In the genomic region with DNA sequence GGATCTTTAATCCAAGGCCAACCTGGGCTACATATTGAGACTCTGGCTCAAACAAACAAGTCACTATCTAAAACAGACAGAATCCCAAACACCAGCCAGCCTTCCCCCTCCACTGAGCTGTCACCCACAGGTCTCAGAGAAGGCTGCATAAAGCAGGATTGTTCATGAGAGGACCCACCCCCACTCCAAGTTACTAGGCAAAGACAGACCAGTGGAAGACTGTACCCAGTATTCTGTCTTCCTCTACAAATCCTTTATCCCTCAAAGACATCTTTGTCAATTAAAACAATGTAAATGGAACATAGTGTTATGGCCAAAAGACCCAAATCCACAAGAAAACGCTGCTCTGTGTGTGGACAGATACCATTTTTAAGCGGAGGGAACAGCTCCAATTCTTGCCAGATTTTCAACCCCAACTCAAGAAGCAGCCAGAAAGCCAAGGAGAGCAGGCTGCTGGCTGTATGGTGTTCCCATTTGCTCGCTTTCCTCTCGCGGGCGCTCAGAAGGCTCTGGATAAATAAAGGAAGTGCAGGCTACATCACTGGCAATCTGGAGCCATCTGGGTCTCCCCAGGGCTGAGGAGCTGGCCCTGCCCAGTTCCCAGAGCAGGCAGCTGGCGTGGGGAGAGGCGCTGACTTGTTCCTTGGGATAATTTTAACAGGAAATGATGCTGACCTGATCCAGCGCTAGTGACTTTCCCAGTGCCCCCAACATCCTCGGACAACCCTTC, we compare ENCODE assay signal across 15 mouse cellular contexts. TPM values are rescaled to one million over a fixed set of nuclear protein-coding genes. Genes with fewer than 3 reads are reported as not detected.
DNase-seq lines count a peak whose midpoint lies in the region; ATAC-seq and TF ChIP-seq lines count a peak whose summit lies in the region.
"Had no signal": no experiment of that assay in that cellular context is flagged by ENCODE, and none has a peak within 500 bp of the region (broad histone marks: within the 10 kb centered on the region; RNA-seq: fewer than 3 reads in every experiment).

No protein-coding gene starts in this region.

- WGBS in forebrain, postnatal 0 days = 59% methylated on average over 10 of the region's 10 CpGs
- WGBS in forebrain, embryonic 16.5 days = 60% methylated on average over 10 of the region's 10 CpGs
- 46% methylated on average over 10 of the region's 10 CpGs for WGBS in small intestine, adult 2 months

- no peak for TF ChIP-seq CTCF in forebrain, postnatal 0 days (IDR thresholded peaks at IDR 0.05; ENCODE audit: low read depth)
- no peak for TF ChIP-seq CTCF in small intestine, adult 2 months (IDR thresholded peaks at IDR 0.05; ENCODE audit: extremely low read depth, insufficient read length, insufficient replicate concordance, low read depth, low read length)

- H3K36me3 ChIP-seq in forebrain, postnatal 0 days (ENCODE audit: insufficient read depth) = no peaks in the 10 kb centered on the region
- no peaks in the 10 kb centered on the region for H3K36me3 ChIP-seq in forebrain, embryonic 16.5 days (ENCODE audit: control insufficient read depth, insufficient read depth)
- no peaks in the 10 kb centered on the region for H3K36me3 ChIP-seq in small intestine, adult 2 months (ENCODE audit: control insufficient read depth, insufficient read depth, low read length)
- H3K36me3 ChIP-seq: embryonic facial prominence, embryonic 15.5 days; liver, embryonic 13.5 days; midbrain, embryonic 12.5 days had no signal

- no peak overlapping the region for H3K4me3 ChIP-seq in forebrain, postnatal 0 days (ENCODE audit: low read depth, low read length)
- no peak overlapping the region for H3K4me3 ChIP-seq in forebrain, embryonic 16.5 days (replicated peaks; ENCODE audit: low read length)
- H3K4me3 ChIP-seq in small intestine, adult 2 months (ENCODE audit: low read depth, low read length) = no peak overlapping the region
- H3K4me3 ChIP-seq: embryonic facial prominence, embryonic 15.5 days; liver, embryonic 13.5 days; midbrain, embryonic 12.5 days had no signal

- H3K9me3 ChIP-seq in forebrain, postnatal 0 days (ENCODE audit: low read length) = no peaks in the 10 kb centered on the region
- H3K9me3 ChIP-seq in forebrain, embryonic 16.5 days (ENCODE audit: control insufficient read depth, low read length) = no peaks in the 10 kb centered on the region
- H3K9me3 ChIP-seq: embryonic facial prominence, embryonic 15.5 days; liver, embryonic 13.5 days; midbrain, embryonic 12.5 days had no signal

- no peaks in the 10 kb centered on the region for H3K27me3 ChIP-seq in forebrain, postnatal 0 days (ENCODE audit: insufficient read depth, low read length)
- no peaks in the 10 kb centered on the region for H3K27me3 ChIP-seq in forebrain, embryonic 16.5 days (replicated peaks; ENCODE audit: control insufficient read depth, insufficient read depth, low read length)
- H3K27me3 ChIP-seq in small intestine, adult 2 months (ENCODE audit: control insufficient read depth, insufficient read depth, low read length) = no peaks in the 10 kb centered on the region
- H3K27me3 ChIP-seq: liver, embryonic 13.5 days; midbrain, embryonic 12.5 days had no signal

- no peak overlapping the region for H3K9ac ChIP-seq in forebrain, postnatal 0 days
- no peak overlapping the region for H3K9ac ChIP-seq in forebrain, embryonic 16.5 days (replicated peaks; ENCODE audit: low read depth, low read length)
- H3K9ac ChIP-seq: embryonic facial prominence, embryonic 15.5 days; liver, embryonic 13.5 days; midbrain, embryonic 12.5 days had no signal

- ATAC-seq in forebrain, postnatal 0 days = peak; percentile 86
- ATAC-seq in forebrain, embryonic 16.5 days = no peak
- ATAC-seq: hindbrain, embryonic 16.5 days had no signal

- no peak for TF ChIP-seq POLR2A in small intestine, adult 2 months (IDR thresholded peaks at IDR 0.05; ENCODE audit: low read depth, low read length)

- intact Hi-C loops in left cerebral cortex, postnatal 36 days (cut with DNase I) = no loop called here

- H3K4me1 ChIP-seq in forebrain, postnatal 0 days (ENCODE audit: insufficient read depth) = no peaks in the 10 kb centered on the region
- no peaks in the 10 kb centered on the region for H3K4me1 ChIP-seq in forebrain, embryonic 16.5 days (replicated peaks; ENCODE audit: control insufficient read depth, insufficient read depth, low read length)
- no peaks in the 10 kb centered on the region for H3K4me1 ChIP-seq in small intestine, adult 2 months (ENCODE audit: control insufficient read depth, insufficient read depth, insufficient read length, low read length)
- H3K4me1 ChIP-seq: liver, embryonic 13.5 days; midbrain, embryonic 12.5 days had no signal

- DNase-seq in forebrain, postnatal 0 days = peak; percentile 60
- peak; percentile 14 for DNase-seq in lung, postnatal 36 days
- DNase-seq in lung, adult 18-20 months = no peak
- peak; percentile 52 to 59 for DNase-seq in cerebellum, postnatal 36 days
- no peak for DNase-seq in thymus, adult 18-20 months
- DNase-seq in left cerebral cortex, postnatal 36 days (ENCODE audit: low spot score in 2 of 2) = no peak
- DNase-seq: B cell, adult 2 months; liver, embryonic 13.5 days; thymus, adult 2 months had no signal

- peak overlapping the region; percentile 21; the same call in 1 of the 2 replicates for H3K27ac ChIP-seq in forebrain, postnatal 0 days (ENCODE audit: low read depth, low read length)
- H3K27ac ChIP-seq in forebrain, embryonic 16.5 days (ENCODE audit: low read length) = no peak overlapping the region
- H3K27ac ChIP-seq in small intestine, adult 2 months (ENCODE audit: insufficient read depth, low read depth, low read length) = peak overlapping the region; percentile 5; the same call in 1 of the 2 replicates
- H3K27ac ChIP-seq: embryonic facial prominence, embryonic 15.5 days; liver, embryonic 13.5 days; midbrain, embryonic 12.5 days had no signal

- no peak overlapping the region for H3K4me2 ChIP-seq in forebrain, postnatal 0 days (ENCODE audit: low read depth)
- H3K4me2 ChIP-seq in forebrain, embryonic 16.5 days (ENCODE audit: low read length) = no peak overlapping the region
- H3K4me2 ChIP-seq: embryonic facial prominence, embryonic 15.5 days; liver, embryonic 13.5 days; midbrain, embryonic 12.5 days had no signal

RNA-seq across cellular contexts. Expression of gene Rab37, which starts 7.1 kb away (rescaled TPM):
- 0.38 and 0.57 TPM in 2 replicates for total RNA-seq in forebrain, postnatal 0 days (2014; rRNA removed)
- polyA plus RNA-seq in forebrain, postnatal 0 days (2015; fragmentation: Nextera tagmentation; extraction: Ambion mirVana) = 0.82 and 0.84 TPM in 2 replicates
- polyA plus RNA-seq in forebrain, embryonic 16.5 days (2015; fragmentation: Nextera tagmentation; extraction: Ambion mirVana) = 0.85 and 1.1 TPM in 2 replicates
- polyA plus RNA-seq in small intestine, adult 2 months (2012; rRNA removed) = 0.91 and 2.2 TPM in 2 replicates
- 1 to 10 TPM; 1.1 to 1.9 TPM for total RNA-seq in left cerebral cortex, postnatal 36 days (2021)

RNA-seq across cellular contexts. Expression of gene Cd300lf, which starts 35.4 kb away (rescaled TPM):
- 0.24 TPM in 1 of 2 replicates, not detected in the other for total RNA-seq in forebrain, postnatal 0 days (2014; rRNA removed)
- polyA plus RNA-seq in forebrain, postnatal 0 days (2015; fragmentation: Nextera tagmentation; extraction: Ambion mirVana) = 0.05 and 0.18 TPM in 2 replicates
- polyA plus RNA-seq in forebrain, embryonic 16.5 days (2015; fragmentation: Nextera tagmentation; extraction: Ambion mirVana) = 0.27 TPM in 1 of 2 replicates, not detected in the other
- polyA plus RNA-seq in small intestine, adult 2 months (2012; rRNA removed) = 3.9 and 6.9 TPM in 2 replicates
- under 1 TPM; 0.44 to 0.48 TPM for total RNA-seq in left cerebral cortex, postnatal 36 days (2021)

RNA-seq across cellular contexts. Expression of gene Cd300e, which starts 36.4 kb away (rescaled TPM):
- not detected in 2 replicates for total RNA-seq in forebrain, postnatal 0 days (2014; rRNA removed)
- 0.09 TPM in 1 of 2 replicates, not detected in the other for polyA plus RNA-seq in forebrain, postnatal 0 days (2015; fragmentation: Nextera tagmentation; extraction: Ambion mirVana)
- not detected in 2 replicates for polyA plus RNA-seq in forebrain, embryonic 16.5 days (2015; fragmentation: Nextera tagmentation; extraction: Ambion mirVana)
- polyA plus RNA-seq in small intestine, adult 2 months (2012; rRNA removed) = 0.22 and 0.52 TPM in 2 replicates
- total RNA-seq in left cerebral cortex, postnatal 36 days (2021) = not detected
- total RNA-seq: layer of hippocampus, postnatal 25 days had no signal
- polyA plus RNA-seq: midbrain, embryonic 12.5 days had no signal

RNA-seq across cellular contexts. Expression of gene Cd300ld3, which starts 50.2 kb away (rescaled TPM):
- total RNA-seq in forebrain, postnatal 0 days (2014; rRNA removed) = not detected in 2 replicates
- polyA plus RNA-seq in forebrain, postnatal 0 days (2015; fragmentation: Nextera tagmentation; extraction: Ambion mirVana) = not detected in 2 replicates
- polyA plus RNA-seq in forebrain, embryonic 16.5 days (2015; fragmentation: Nextera tagmentation; extraction: Ambion mirVana) = not detected in 2 replicates
- 1.1 TPM in 2 replicates for polyA plus RNA-seq in small intestine, adult 2 months (2012; rRNA removed)
- total RNA-seq in left cerebral cortex, postnatal 36 days (2021) = under 1 TPM; 0.72 to 0.75 TPM
- polyA plus RNA-seq: embryonic facial prominence, embryonic 15.5 days; hindbrain, embryonic 16.5 days; liver, embryonic 13.5 days; midbrain, embryonic 12.5 days had no signal

Comparison
In these comparisons a context has a peak if more than half of its experiments do, and no peak if none do; other contexts are left out.
1. DNase-seq: peak in forebrain, postnatal 0 days (single experiment), lung, postnatal 36 days (single experiment) and cerebellum, postnatal 36 days (2 of 2); none in lung, adult 18-20 months (0 of 2), thymus, adult 18-20 months (0 of 2) and left cerebral cortex, postnatal 36 days (0 of 2).